Mouse (Mus musculus) adrenal gland, adult 8-10 months (tissue): ENCODE data around the gene Tmem259. TPM values are rescaled to one million over a fixed set of nuclear protein-coding genes. Genes with fewer than 3 reads are reported as not detected.
"Not testable (repeated sequence)": the region's sequence is repeated elsewhere in the genome, so short reads cannot be mapped to it uniquely, and the experiment has no call there.

Experiments used
- DNase-seq: peaks from one replicate; pipeline ENCODE4 v3.0.0; 2022
- total RNA-seq, 4 experiments: library from RNA; stranded (reverse); gene quantifications; 2 replicates each; pipeline ENCODE4 v1.2.4; 2022

Gene Tmem259
- total RNA-seq, 4 experiments from 2014 or later = 132 to 155 (median 141) TPM

DNA sequence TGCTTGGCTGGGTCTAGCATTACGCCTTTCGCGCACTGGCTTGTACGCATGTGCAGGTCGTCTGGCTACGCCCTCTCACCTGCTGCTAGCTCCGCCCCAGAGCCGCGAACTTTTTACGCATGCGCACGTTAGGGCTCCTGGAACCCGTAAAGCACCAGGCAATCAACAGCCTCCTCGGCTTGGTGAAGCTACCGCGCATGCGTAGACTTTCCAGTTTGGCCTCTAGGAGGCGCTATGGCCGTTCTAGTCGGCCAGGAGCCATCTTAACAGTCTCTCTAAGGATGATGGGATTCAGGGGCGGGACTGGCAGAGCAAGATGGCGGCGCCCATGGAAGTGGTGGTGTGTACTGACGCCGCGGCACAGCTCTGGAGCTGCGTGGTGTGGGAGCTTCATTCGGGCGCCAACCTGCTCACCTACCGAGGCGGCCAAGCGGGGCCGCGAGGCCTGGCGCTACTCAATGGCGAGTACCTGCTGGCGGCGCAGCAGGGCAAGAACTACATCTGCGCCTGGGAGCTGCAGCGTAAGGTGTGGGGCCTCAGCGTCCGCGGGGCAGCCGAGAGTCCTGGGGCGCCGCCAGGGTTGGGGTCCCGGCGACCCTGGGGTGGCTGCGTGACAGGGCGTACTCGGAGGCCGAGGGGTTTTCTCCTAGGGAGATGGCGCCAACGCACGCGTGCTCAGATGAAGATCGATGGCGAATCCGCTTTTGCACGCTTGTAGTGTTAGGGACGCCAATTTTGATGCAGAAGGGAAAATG lies 24.1 kb downstream of the Tmem259 start, which contains the start of gene Wdr18:
Wdr18 (plus strand) TSS at position 306 of the 755 bp plus-strand sequence.
- DNase-seq = peak; percentile 99

DNA sequence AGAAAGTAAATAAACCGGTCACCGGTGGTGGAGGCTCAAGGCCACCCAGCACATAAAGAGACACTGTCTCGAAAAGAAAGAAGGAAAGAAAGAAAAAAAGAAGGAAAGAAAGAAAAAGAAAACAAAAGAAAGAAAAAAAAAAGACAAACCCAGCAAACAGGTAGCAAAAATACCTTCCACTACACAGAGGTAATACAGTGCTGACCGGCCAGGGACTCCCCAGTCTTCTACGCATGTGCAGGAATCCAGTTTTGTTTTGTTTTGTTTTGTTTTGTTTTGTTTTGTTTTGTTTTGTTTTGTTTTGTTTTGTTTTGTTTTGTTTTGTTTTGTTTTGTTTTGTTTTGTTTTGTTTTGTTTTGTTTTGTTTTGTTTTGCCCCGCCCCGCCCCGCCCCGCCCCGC lies 24.7 kb downstream of the Tmem259 start:
- DNase-seq = not testable (repeated sequence)

DNA sequence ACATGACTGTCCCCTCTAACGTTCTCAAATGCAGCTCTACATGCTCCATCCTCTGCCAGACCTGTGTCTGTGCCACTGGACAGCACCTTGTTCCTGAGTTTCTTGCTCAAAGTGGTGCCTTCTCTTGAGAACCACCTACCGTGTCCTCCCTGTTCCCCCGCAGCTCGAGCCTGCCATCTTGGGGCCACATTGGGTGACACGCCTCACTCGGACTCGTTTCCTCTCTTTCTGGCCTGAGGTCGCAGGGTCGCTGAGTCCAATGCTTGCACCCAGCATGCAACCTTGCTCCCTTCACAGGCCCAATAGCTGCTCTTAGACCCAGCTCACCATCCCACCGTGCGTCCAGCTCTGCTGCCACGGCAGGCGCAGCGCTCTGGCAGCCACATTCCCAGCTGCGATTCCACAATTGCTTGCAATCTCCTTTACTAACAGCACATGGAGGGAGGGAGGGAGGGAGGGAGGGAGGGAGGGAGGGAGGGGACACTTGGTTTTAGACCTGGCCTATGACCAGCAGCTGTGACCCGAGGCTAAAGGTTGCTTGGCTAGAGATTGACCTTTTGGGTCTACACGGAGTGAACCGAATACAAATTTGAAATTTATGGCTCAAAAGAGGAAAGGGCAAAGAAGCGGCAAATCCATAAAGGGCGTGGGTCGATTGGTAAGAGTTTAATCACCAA lies 25.9 kb downstream of the Tmem259 start:
- DNase-seq = peak; percentile 80

DNA sequence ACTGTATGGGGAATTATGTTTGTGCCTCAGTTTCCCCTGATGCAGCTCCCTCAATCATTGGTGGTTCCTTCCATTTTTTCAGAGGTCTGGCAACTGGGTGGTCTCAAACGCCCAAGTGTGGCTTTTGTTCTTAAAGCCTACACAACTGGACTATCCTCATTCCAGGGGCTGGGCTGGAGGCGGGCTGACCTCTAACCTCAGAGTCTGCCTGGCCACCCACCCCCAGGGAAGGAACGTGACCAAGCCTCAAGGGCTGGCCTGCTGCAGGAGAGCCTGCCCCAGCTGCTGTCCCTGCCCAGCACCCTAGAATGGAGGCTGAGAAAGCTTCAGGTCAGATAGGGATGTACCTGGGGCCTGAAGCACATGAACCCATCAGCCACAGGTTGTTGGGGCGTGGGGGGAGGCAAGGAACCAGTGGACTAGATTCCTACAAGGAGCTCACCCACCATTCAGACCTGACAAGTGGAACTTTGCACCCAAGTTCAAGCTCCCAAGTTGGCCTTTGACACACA lies 27.4 kb downstream of the Tmem259 start:
- no peak for DNase-seq

DNA sequence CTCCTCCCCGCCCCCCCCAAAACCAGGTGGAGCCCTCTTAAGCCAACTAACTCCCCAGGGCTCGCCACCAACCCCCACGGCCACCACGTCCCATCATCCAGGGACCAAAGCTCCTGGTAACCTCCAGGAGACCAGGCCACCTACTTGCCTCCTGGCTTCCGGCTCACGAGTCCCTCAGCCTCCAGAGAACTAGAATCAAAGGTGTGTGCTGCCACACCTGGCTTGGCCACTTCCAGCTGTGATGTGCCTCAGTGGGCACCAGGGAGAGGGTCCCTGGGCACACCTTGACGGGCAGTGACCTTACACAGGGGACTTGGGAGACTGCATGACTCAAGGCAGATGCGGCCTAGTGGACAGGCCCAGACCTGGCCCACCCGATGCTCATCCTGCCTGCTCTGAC lies 28.4 kb downstream of the Tmem259 start:
- no peak for DNase-seq

DNA sequence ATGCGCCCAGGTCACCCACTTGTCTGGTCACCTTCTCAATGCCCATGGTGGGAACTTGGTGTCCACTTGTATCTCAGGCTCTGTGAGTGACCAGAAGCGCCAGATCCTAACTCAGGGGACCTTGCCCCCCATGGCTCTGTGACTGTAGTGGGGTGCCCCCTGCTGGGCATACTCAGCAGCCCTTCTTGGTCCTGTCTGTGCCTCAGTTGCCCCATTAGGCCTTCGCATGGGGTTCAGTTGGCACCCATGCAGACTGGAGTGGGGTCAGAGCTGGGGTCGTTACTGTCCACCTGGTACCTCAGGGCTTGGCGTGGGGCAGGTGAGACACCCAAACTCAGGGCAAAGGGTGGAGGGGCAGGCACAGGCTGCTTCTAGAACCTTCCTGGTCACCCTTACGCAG lies 30.2 kb downstream of the Tmem259 start:
- no peak for DNase-seq

DNA sequence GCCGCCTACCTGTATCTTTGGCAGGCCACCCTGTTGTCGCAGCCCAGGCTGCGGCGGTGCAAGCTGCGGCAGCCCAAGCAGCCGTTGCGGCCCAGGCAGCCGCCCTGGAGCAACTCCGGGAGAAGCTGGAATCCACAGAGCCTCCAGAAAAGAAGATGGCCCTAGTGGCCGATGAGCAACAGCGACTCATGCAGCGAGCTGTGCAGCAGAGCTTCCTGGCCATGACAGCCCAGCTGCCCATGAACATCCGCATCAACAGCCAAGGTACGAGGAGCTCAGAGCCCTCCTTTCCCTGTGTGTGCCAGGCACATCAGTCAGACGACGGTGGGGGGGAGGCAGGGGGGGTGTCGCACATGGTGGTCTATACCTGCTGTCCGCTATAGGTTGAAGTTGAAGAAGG lies 33.5 kb downstream of the Tmem259 start:
- no peak for DNase-seq

DNA sequence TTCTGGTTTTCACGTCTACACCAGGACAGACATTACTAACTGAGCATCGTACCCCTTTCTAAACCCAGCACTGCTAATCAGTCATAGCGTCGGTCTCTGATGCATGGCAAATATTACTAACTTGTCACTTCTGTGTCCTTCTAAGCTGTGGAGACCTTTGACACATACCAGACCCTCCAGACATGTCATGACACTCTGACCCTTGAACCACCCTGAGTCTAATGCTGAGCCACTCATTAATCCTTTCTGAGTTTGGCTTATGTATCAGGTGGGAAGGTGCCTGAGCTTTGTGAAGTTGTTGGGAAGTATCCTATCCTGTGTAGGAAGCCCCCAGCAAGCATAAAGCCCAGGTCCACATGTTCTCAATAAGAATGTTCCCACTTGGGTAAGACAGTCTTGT lies 34.3 kb downstream of the Tmem259 start:
- DNase-seq = no peak

DNA sequence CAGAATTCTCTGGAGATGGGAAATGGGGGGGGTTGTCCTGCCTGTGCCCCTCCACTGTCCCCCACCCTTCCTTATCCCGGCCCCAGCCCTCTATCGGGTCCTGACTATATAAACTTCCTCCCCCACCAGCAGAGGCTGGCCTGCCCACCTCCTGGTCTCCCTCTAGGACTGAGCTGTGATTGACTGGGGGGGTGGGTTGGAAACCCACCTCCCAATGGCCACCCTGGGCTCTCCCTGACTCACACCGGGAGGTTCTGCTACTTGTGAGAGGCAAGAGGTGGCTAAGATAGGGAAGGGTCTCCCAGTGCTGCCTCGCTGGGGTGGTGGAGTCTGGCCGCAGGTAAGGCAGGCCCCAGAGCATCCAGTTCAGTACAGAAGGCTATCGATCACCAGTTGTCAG lies 36.6 kb downstream of the Tmem259 start:
- no peak for DNase-seq

DNA sequence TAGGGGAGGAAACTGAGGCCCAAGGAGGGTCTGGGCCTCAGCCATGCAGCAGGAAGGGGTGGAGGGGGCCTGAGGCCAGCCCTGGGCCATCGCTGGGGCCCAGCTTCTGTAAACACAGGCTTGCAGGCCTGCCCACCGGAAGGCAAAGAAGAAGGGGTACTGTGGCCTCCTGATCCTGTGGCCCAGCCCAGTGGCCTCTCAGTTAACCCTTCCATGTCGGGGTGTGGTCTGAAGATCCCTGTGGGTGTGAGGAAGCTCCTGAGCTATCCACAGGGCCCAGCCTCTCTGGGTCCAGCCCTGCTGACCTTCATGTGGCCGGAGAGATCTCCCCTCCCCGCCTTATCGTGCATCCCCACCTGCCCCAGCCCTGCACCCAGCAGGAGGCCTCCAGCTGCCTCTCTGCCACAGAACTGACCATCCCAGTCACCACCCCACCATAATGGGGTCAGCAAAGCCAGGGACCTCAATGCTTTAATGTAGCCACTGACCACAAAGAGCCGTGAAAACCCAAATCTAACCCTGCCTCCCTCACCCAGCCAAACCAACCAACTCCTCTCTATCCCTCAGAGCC lies 37.3 kb downstream of the Tmem259 start:
- no peak for DNase-seq

DNA sequence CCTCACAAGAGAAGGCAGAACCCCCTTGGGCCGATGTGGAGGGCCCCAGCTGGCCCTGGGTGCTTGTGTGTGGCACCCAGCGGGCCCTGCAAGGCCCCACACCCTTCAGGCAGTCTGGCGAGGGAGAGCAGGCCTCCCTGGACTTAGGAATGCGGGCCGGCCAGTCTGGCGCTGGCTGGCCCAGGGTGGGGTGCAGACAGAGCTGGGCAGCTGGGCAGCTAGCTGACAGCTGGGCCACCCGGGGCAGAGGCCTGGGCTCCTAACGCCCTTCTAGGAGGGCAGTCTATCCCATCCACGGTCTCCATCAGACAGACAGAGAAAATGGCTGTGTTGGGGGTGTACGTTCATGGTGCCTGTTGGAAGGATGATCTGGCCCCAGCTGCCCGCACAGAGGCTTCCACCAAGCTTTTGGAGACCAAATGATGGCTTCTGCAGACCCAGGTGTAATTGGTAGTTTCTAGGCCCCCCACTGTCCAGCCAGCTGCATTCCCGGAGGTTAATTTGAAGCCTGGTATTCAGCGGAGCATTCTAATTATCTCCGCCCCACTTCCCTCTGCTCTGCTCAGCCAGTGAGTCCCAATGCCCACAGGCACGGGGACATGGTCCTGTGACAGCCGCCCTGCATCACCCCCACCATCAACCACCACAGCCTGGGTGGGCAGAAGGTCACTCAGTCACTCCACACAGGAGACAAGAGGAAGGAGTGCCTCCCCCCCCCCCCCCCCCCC lies 38.5 kb downstream of the Tmem259 start:
- DNase-seq = no peak

DNA sequence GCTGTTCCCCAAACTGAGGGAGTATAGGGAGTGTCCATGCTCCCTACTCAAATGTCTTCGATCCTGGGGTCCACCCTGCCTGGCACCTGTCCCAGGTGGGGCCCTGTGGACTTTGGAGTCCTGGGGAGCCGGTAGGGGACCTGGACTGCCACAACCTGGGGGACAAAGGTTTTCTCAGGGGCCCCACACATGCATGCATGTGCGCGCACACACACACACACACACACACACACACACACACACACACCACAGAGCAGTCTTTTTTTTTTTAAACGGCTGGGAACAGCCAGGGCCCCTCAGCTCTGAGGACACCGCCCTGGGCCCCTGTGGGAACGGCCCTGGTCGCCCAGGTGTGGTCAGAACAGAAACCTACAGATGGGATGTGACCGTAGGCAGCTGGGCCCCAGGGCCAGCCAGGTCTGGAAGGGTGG lies 40.6 kb downstream of the Tmem259 start:
- no peak for DNase-seq

DNA sequence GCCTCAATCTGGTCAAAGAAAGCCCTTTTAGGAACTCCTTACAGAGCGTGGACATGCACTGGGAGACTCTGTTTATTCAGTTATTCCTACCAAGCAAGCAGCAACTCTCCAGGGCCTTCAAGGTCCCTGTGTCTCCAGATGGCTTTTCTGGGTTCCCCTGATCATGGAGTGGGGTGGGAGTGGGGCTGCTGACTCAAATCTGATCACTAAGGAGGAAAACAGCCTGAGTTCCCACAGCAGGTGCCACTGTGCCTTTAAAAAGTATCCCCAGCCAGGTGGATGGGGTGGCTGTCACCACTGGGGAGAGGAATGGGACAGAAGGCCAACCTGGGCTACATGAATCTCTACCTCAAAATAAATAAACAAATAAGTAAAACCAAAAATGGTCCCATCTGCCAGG lies 41.1 kb downstream of the Tmem259 start:
- no peak for DNase-seq

DNA sequence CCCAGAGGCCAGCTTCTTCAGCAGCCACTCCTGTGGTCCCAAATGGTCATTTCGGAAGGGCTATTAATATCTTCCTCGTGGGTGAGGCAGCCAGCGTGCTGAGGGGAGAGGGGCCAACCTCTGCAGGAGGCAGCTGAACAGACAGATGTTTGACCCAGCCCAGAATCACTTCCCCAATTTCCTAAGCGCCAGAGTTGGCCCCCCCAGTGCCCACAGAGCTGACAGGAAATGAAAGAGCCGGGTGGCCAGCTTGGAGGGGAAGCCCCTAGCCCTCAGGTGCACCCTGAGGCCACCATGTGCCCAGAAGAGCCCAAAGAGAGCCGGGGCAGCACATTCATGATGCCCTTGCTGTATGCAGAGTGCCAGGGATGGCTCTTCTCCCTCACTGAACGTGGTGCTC lies 43.4 kb downstream of the Tmem259 start:
- no peak for DNase-seq

DNA sequence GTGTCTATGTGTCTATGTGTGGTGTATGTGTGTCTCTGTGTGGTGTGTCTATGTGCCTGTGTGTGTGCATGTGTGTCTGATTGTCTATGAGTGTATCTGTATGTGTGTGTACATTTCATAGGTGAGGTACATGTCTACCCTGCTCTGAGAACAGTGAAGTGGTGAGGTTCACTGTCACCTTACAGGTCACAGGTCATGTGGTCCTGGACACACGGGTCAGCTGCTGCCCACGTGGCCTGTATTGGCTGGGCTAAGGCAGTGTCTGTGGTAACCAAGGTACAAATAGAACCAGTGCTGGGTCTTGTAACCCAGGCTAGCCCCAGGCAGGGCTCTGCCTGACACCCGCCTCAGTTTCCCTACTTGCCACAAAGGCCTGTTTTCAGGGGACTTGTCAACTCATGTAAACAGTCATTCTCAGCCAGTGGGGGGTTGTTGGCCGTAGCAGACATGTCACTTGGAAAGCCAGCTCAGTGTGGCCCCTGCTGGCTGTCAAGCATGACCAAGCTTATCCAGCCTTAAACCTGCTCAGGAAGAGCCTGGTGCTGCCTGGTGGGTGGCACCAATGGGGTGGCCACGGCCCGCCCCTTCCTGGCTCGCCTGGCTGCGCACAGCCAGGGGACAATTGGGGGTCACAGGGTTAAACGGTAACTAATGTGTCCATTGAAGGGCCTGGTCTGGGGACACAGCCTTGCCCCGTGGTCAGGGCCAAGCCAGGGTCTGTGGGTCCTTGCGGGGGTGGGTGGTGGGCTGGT lies 46.2 kb downstream of the Tmem259 start:
- no peak for DNase-seq

DNA sequence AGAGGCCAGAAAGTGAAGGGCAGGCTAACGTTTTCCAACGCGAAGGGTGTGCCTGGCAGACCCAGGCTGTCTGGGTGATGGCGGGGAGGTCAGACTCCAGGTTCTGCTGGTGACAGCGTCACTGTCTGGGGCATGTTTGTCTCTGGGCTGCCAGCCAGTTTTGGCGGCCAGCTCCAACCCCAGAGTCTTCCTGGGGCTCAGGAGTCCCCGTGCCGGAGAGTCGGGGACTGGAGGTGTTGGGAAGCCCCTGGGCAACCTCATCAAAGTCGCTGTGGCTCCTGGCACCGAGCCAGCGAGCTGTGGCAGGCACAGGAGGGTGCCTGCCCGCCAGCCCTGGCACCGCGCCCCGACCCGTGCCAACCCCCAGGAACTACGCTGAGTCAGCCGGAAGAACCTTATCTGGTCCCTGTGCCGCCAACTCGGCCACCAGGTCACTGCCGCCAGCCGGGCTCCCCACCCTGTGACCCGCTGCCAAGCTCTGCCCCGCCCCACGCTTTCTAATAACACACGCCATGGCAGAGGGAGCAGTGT lies 47.2 kb downstream of the Tmem259 start:
- DNase-seq = peak; percentile 84

DNA sequence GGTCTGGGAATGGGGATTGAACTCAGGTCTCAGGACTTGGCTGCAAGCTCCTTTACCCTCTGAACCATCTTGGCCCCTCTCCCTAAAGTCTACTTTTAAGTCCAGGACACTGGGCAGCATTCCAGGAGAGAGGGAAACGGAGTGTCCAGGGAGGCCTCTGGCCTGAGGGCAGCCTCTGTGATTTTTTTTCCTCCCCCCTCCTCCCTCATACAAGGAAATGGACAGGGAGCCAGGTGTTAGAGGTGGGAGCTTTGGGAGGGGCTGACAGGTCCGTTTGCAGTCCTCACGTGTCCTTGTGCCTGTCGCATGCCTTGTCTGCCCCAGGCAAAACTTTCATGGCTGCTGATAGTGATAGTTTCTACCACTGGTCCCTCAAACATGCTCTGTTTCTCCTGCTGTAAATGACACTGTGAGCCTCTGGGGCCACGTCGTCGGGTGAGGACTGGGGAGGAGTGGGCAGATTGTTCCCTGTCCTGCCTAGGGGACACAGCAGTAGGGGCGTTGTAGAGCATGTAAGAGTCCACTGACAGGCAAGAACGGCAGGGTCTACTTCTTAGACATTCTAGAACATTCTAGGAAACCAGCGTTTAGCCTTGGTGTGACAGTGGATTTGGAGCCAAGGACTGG lies 47.7 kb downstream of the Tmem259 start:
- DNase-seq = no peak

DNA sequence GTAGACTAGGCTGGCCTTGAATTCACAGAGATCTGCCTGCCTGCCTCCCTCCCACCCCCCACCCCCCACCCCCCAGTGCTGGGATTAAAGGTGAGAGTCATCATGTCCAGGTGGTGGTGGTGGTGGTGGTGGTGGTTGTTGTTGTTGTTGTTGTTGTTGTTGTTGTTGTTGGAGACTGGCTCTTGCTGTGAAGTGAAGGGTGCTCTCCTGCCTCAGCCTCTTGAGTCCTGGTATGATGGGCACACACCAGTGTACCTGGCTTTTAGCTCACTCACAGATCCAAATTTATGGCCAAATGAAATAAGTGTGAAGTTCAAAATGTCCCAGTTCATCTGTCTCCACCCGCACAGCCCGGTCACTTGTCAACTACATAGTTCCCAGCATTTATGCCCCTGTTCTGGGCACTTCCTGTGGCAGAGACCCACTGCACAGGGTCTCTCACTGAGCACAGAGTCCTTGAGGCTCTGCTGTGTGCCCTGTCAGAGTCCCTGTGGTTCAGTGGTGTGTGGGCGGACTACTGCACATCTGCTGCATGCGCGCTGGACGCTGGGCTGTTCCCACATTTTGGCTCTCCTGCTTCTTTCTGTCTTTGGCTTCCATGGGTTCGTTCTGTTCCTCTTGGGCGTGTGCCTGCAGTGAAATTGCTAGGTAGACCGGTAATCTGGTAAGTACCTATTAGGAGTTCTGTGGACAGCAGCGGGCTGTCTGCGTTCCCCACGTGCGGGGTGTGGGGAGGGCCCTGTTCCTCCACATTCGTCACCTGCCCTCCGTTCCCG lies 49.1 kb downstream of the Tmem259 start:
- DNase-seq = no peak

DNA sequence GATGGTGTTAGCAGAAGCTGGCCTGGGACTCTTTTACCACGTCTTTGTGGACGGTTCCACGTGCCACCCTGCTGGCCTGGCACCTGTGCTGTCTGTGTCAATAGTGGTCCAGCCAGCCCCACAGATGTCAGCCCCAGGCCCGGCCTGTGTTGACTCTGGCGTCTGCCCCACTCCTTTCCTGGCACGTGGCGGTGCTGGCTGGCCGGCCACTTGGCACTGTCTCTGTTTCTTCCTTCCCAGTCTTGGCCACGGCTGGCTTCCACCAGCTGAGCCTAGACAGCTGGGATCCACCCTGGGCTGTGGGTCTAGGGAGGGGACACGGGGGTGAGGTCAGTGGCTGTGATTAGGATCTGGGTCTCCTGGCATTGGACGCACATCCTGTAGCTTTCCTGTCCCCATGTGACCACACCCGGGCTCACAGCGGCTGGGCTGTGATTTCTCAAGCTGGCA lies 49.8 kb downstream of the Tmem259 start:
- peak; percentile 79 for DNase-seq

DNA sequence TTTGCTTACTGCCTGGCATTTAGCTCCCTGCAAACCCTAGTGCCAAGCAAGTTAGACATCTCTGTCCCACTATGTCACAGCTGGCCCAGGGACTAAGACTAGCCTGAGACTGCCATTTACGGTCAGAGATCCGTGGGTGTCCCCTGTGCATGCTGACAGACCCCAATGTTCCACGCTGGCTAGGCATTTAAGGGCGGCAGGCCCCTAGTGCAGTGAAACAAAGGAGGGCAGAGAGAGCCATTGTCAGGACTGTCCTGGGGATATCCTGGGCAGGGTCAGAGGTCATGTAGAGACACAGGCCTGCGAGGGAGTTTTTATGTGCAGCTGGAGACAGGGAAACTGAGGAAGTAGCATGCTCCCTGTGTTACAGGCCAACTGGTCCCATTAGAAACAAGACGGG lies 50.3 kb downstream of the Tmem259 start:
- no peak for DNase-seq
